Mouse (Mus musculus): Measurements from ENCODE around the gene Ly6g6e.
"Not testable (repeated sequence)": the region's sequence is repeated elsewhere in the genome, so short reads cannot be mapped to it uniquely, and the experiment has no call there.

Gene Ly6g6e

GRCm38 (mm10) chr17:35104754-35105153 lies 28.1 kb downstream of the Ly6g6e start:
- DNase-seq, result no peak

- DNase-seq, result peak; percentile 61 to 76
Measured at GRCm38 (mm10) chr17:35105740-35106389, 29.2 kb downstream of the Ly6g6e start.

- DNase-seq, result no peak
Measured at GRCm38 (mm10) chr17:35106522-35106921, 29.8 kb downstream of the Ly6g6e start.

GRCm38 (mm10) chr17:35108097-35108496 lies 31.4 kb downstream of the Ly6g6e start, which contains the start of gene Ly6g5c:
Gene Ly6g5c (plus strand): TSS chr17:35108279.
- no peak for DNase-seq

GRCm38 (mm10) chr17:35111774-35112173 lies 35.1 kb downstream of the Ly6g6e start:
- DNase-seq, result no peak

GRCm38 (mm10) chr17:35115046-35116019 lies 38.6 kb downstream of the Ly6g6e start, which contains the start of gene Ly6g5b:
Gene Ly6g5b (minus strand): TSS chr17:35115428.
- DNase-seq, result peak in 1 of 2 experiments; percentile 33

- peak; percentile 65 to 78 for DNase-seq
Measured at GRCm38 (mm10) chr17:35120745-35121142, 44.0 kb downstream of the Ly6g6e start.

GRCm38 (mm10) chr17:35121143-35121799 lies 44.6 kb downstream of the Ly6g6e start, which contains the start of gene Gpank1:
Gene Gpank1 (plus strand): TSS chr17:35121455.
- DNase-seq, result peak; percentile 97 to 99

GRCm38 (mm10) chr17:35121871-35122303 lies 45.2 kb downstream of the Ly6g6e start, which contains the start of gene Csnk2b:
Gene Csnk2b (minus strand): TSS chr17:35122053.
- peak; percentile 57 to 60 for DNase-seq

GRCm38 (mm10) chr17:35123287-35123686 lies 46.6 kb downstream of the Ly6g6e start:
- not testable (repeated sequence) for DNase-seq

GRCm38 (mm10) chr17:35124261-35124896 lies 47.7 kb downstream of the Ly6g6e start:
- peak in 1 of 2 experiments; percentile 53 for DNase-seq

- DNase-seq, result no peak
Measured at GRCm38 (mm10) chr17:35125081-35125480, 48.4 kb downstream of the Ly6g6e start.

- DNase-seq, result peak in 1 of 2 experiments; percentile 21
Measured at GRCm38 (mm10) chr17:35125578-35125977, 48.9 kb downstream of the Ly6g6e start.

GRCm38 (mm10) chr17:35126206-35126611 lies 49.5 kb downstream of the Ly6g6e start, which contains the start of gene D17H6S53E:
Gene D17H6S53E (plus strand): TSS chr17:35126373.
- peak; percentile 78 to 88 for DNase-seq

- DNase-seq, result no peak
Measured at GRCm38 (mm10) chr17:35127017-35127416, 50.3 kb downstream of the Ly6g6e start.
